Comparison of ENCODE assay signal across 8 mouse cellular contexts in genomic region chr9:66714022-66714515, GRCm38 (mm10). TPM values are rescaled to one million over a fixed set of nuclear protein-coding genes. Genes with fewer than 3 reads are reported as not detected.
A peak's percentile ranks its signal among the peaks of the same experiment; 100 is the strongest.
DNase-seq lines count a peak whose midpoint lies in the region; ATAC-seq and TF ChIP-seq lines count a peak whose summit lies in the region.

No protein-coding gene starts in this region.

- H3K9me3 ChIP-seq in ES-E14 (ENCODE audit: control insufficient read depth, insufficient read depth, low read depth, low read length), result no peaks in the 10 kb centered on the region
- H3K9me3 ChIP-seq in liver, embryonic 12.5 days (replicated peaks), result no peaks in the 10 kb centered on the region
- no peaks in the 10 kb centered on the region for H3K9me3 ChIP-seq in stomach, embryonic 15.5 days

- intact Hi-C loops in left cerebral cortex, postnatal 14 days (cut with DNase I), result no loop called here

- peak overlapping the region; percentile 70 for H3K4me2 ChIP-seq in liver, embryonic 12.5 days
- peak overlapping the region; percentile 84 for H3K4me2 ChIP-seq in stomach, embryonic 15.5 days

- H3K9ac ChIP-seq in ES-E14 (ENCODE audit: insufficient read depth, low read depth, low read length, poor library complexity, severe bottlenecking), result no peak overlapping the region
- no peak overlapping the region for H3K9ac ChIP-seq in liver, embryonic 12.5 days
- H3K9ac ChIP-seq in stomach, embryonic 15.5 days, result no peak overlapping the region

- H3K4me3 ChIP-seq in ES-E14 (ENCODE audit: insufficient read depth in 1 of 2, low read depth in 1 of 2, low read length in 2 of 2, poor library complexity in 1 of 2, severe bottlenecking in 1 of 2), result peak overlapping the region; percentile 58 to 64; a peak in 3 of 4 replicates
- peak overlapping the region; percentile 44; the same call in 1 of the 2 replicates for H3K4me3 ChIP-seq in liver, embryonic 12.5 days
- peak overlapping the region; percentile 42 for H3K4me3 ChIP-seq in stomach, embryonic 15.5 days (replicated peaks)

- peaks cover 72% of the 10 kb centered on the region for H3K27me3 ChIP-seq in liver, embryonic 12.5 days (replicated peaks)
- no peaks in the 10 kb centered on the region; the same call in 1 of the 2 replicates for H3K27me3 ChIP-seq in stomach, embryonic 15.5 days (replicated peaks)

- peak; percentile 6 to 15 for DNase-seq in B cell, adult 2 months
- no peak for DNase-seq in ES-E14 (ENCODE audit: low read depth, low spot score)
- DNase-seq in ovary, postnatal 14 days (ENCODE audit: low spot score), result no peak
- no peak for DNase-seq in layer of hippocampus, postnatal 36 days
- DNase-seq in left cerebral cortex, postnatal 14 days (ENCODE audit: low spot score in 2 of 2), result no peak

- 17% methylated on average over 12 of the region's 12 CpGs for WGBS in liver, embryonic 12.5 days (ENCODE audit: insufficient replicate concordance)
- 16% methylated on average over 12 of the region's 12 CpGs for WGBS in stomach, embryonic 15.5 days

- in situ Hi-C loops in ES-E14 (cut with MboI; ENCODE audit: low sequenced_read_pairs in 2 of 2, unreplicated experiment in 2 of 2), result no loop called here

- H3K4me1 ChIP-seq in ES-E14 (ENCODE audit: control insufficient read depth in 2 of 2, insufficient read depth in 2 of 2, low read length in 2 of 2, poor library complexity in 1 of 2), result peaks cover 2 to 4% of the 10 kb centered on the region in 2 experiments; a peak in 3 of 4 replicates
- H3K4me1 ChIP-seq in liver, embryonic 12.5 days, result peaks cover 15% of the 10 kb centered on the region
- H3K4me1 ChIP-seq in stomach, embryonic 15.5 days, result 0 out of 2 replicates have a peak, but pooled peaks cover 11% of the 10 kb centered on the region

- no peaks in the 10 kb centered on the region for H3K36me3 ChIP-seq in ES-E14 (ENCODE audit: control insufficient read depth, insufficient read depth, low read length, poor library complexity, severe bottlenecking)
- H3K36me3 ChIP-seq in liver, embryonic 12.5 days, result no peaks in the 10 kb centered on the region
- H3K36me3 ChIP-seq in stomach, embryonic 15.5 days, result no peaks in the 10 kb centered on the region

- ATAC-seq in granulocyte monocyte progenitor cell, adult 5-6 weeks (replicated peaks; ENCODE audit: poor library complexity, severe bottlenecking), result peak; percentile 36
- no peak for ATAC-seq in liver, embryonic 12.5 days
- ATAC-seq in stomach, embryonic 15.5 days (ENCODE audit: insufficient read depth, low FRiP score, low read depth), result no peak

- no peak overlapping the region for H3K27ac ChIP-seq in ES-E14 (ENCODE audit: insufficient read depth, low read depth, low read length, poor library complexity, severe bottlenecking)
- H3K27ac ChIP-seq in liver, embryonic 12.5 days, result no peak overlapping the region
- no peak overlapping the region for H3K27ac ChIP-seq in stomach, embryonic 15.5 days

TF ChIP-seq in ES-E14, 5 proteins besides CTCF, POLR2A, EP300 and RAD21:
- no peak for TF ChIP-seq CHD2 (IDR thresholded peaks at IDR 0.05; ENCODE audit: low read depth, low read length)
- no peak for TF ChIP-seq MAFK (IDR thresholded peaks at IDR 0.05; ENCODE audit: insufficient read depth, low read depth, low read length)
- no peak for TF ChIP-seq ZNF384 (IDR thresholded peaks at IDR 0.05; ENCODE audit: low read depth, low read length)
- TF ChIP-seq ZC3H11A (IDR thresholded peaks at IDR 0.05; ENCODE audit: borderline replicate concordance, low read depth, low read length), result no peak
- TF ChIP-seq HCFC1 (IDR thresholded peaks at IDR 0.05; ENCODE audit: borderline replicate concordance, insufficient read depth, low read length), result no peak

RNA-seq across cellular contexts. Expression of gene Car12, which starts 0.6 kb away (rescaled TPM):
- 2.1 and 5.1 TPM in 2 replicates for total RNA-seq in ES-E14 (2012; rRNA removed)
- 2.6 and 4.3 TPM in 2 replicates for total RNA-seq in granulocyte monocyte progenitor cell, adult 5-6 weeks (2014; fragmentation: Nextera tagmentation)
- 1.4 and 3.2 TPM in 2 replicates for total RNA-seq in granulocyte monocyte progenitor cell, adult 5-6 weeks (2017)
- 0.29 and 0.45 TPM in 2 replicates for polyA plus RNA-seq in liver, embryonic 12.5 days (2016; fragmentation: Nextera tagmentation; extraction: Ambion mirVana)
- polyA plus RNA-seq in stomach, embryonic 15.5 days (2015; fragmentation: Nextera tagmentation; extraction: Ambion mirVana), result 10.0 and 13.0 TPM in 2 replicates
- total RNA-seq in layer of hippocampus, postnatal 36 days (2021), result 10 to 100 TPM; 49.3 to 57.9 TPM
- total RNA-seq in left cerebral cortex, postnatal 14 days (2021), result 1 to 10 TPM; 3.6 to 7.7 TPM

Comparison
In these comparisons a context has a peak if more than half of its experiments do, and no peak if none do; other contexts are left out.
1. DNase-seq: peak in B cell, adult 2 months (2 of 2); none in ES-E14 (single experiment), ovary, postnatal 14 days (single experiment), layer of hippocampus, postnatal 36 days (0 of 2) and left cerebral cortex, postnatal 14 days (0 of 2).
2. Peak in every context shown above with its lines, with median percentiles within 50 percentile points of each other: H3K4me3 ChIP-seq.